Mouse (Mus musculus) erythroblast, adult 5-6 weeks (primary cell): ENCODE measurements around the gene Vps54. TPM values are rescaled to one million over a fixed set of nuclear protein-coding genes. Genes with fewer than 3 reads are reported as not detected.
A peak's percentile ranks its signal among the peaks of the same experiment; 100 is the strongest.
"Not testable (repeated sequence)": the region's sequence is repeated elsewhere in the genome, so short reads cannot be mapped to it uniquely, and the experiment has no call there.

Source experiments
- ATAC-seq: replicated peaks from 2 replicates; pipeline ENCODE4 v1.8.0; 2016; ENCODE audit warnings: moderate number of reproducible peaks, mild to moderate bottlenecking, moderate TSS enrichment, inconsistent platforms; ENCODE audit not compliant: poor library complexity, low FRiP score, severe bottlenecking
- total RNA-seq, 2 experiments: library from RNA; stranded (forward) in 1 of 2; stranded (reverse) in 1 of 2; fragments of 150-400 nt in 1 of 2; fragments of 200-764, 138-1000 nt in 1 of 2; gene quantifications; 2 replicates each; pipeline versions ENCODE4 v1.2.3 to v1.2.4; 2015 to 2017; ENCODE audit warnings: low replicate concordance in 2 of 2

Vps54 gene
- total RNA-seq, 2 experiments from 2014 or later: 19.5 to 22.7 TPM

- peak; percentile 60 for ATAC-seq
Observed at GRCm38 (mm10) chr11:21238279-21239020, 631 bp upstream of the Vps54 start.

DNA sequence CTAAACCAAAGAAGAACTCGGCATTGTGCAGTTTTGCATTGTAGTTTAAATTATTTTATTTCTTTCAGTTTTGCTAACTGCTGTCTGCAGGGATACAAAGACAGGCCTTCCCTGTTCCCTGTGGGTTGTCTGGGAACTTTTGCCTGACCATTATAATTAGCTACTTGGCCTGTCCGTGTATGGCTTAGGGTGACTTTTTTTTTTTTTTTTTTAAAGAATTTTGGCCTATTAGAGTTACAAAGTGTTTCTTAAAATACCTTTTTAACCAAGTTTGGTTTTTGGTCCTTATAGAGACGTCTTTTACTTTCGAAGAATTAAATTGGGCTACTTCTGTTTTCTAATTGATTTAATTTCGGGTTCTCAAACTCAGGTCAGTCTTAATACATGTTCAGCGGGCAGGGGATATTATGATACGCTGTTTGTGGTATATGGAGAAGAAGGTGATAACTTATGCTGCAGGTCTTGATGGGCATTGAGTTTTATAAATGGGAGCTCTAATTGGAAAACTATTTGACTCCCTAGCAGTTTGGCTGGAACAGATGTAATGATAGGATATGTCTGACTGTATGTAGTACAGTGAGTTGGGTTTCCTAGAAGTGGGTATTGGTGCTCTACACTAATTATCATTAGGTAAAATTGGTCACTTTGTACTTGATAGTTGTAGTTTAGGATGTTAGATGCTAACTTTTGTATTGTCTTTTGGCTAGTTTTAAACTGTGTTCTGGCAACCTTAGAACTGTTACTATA, 855 bp downstream of the Vps54 start:
- ATAC-seq: peak; percentile 55

- no peak for ATAC-seq
Observed at GRCm38 (mm10) chr11:21241351-21241750, 2.3 kb downstream of the Vps54 start.

- no peak; the same call in 1 of the 2 replicates for ATAC-seq
Observed at GRCm38 (mm10) chr11:21247203-21247865, 8.3 kb downstream of the Vps54 start.

DNA sequence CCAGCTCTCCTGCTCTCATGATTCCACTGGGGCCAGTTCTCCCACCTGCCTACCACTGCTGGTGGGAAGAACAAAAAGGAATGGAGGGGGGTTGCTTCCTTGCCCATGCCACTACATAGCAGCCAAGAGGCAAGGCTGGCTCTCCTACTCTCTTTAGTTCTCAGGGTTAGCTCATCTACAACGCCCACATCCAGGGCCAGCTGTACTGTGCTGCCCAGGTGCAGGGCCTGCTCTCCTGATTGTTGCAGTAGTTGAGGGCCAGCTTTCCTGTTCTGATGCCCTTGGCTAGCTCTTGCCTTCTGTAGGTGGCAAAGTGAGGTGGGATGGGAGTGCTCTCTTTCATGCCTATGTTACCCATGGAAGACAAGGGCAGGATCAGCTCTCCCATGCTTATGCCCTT, 8.9 kb downstream of the Vps54 start:
- no peak for ATAC-seq

GRCm38 (mm10) chr11:21250366-21250765, 11.3 kb downstream of the Vps54 start:
- no peak for ATAC-seq

GRCm38 (mm10) chr11:21258611-21259010, 19.5 kb downstream of the Vps54 start:
- ATAC-seq: not testable (repeated sequence)

- no peak for ATAC-seq
Observed at GRCm38 (mm10) chr11:21265423-21265822, 26.3 kb downstream of the Vps54 start.

GRCm38 (mm10) chr11:21276151-21276550, 37.1 kb downstream of the Vps54 start:
- no peak for ATAC-seq

- no peak for ATAC-seq
Observed at GRCm38 (mm10) chr11:21286391-21286790, 47.3 kb downstream of the Vps54 start.

GRCm38 (mm10) chr11:21288153-21288552, 49.1 kb downstream of the Vps54 start:
- ATAC-seq: not testable (repeated sequence)

DNA sequence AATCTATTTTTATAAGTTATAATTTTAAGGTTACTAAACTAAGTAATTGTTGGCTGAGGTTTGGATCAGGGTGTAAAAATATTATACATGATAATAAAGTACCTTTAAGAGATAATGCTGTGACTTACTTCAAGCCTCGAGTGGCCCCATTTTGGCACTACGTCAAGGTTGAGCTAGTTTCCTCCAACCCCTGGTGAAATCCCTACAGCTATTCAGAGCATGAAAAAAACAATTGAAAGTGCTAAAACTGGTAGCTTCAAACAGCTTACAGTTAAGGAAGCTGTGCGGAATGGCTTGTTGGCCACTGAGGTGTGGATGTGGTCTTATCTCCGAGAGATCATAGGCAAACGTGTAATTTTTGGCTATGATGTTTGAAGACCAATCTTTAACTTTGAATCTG, 56.4 kb downstream of the Vps54 start:
- no peak for ATAC-seq

DNA sequence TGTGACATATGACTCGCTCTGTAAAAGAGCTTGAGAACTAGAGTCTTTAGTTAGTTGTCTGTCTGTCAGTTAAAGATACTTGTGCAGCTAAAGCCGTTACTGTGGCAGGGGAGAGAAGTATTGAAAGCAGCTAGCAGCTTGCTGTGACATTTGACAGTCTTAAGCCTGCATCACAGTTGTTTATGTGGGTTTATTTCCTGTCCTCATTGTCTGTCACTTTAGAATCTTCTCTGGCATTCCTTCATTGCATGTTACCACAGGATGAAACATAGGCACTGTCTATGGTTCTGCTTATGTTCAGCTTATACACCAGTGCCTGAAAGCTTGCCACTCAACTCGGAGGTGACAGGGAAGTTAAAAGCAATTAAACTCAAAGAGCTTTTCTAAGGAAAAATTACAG, 64.5 kb downstream of the Vps54 start:
- ATAC-seq: no peak

DNA sequence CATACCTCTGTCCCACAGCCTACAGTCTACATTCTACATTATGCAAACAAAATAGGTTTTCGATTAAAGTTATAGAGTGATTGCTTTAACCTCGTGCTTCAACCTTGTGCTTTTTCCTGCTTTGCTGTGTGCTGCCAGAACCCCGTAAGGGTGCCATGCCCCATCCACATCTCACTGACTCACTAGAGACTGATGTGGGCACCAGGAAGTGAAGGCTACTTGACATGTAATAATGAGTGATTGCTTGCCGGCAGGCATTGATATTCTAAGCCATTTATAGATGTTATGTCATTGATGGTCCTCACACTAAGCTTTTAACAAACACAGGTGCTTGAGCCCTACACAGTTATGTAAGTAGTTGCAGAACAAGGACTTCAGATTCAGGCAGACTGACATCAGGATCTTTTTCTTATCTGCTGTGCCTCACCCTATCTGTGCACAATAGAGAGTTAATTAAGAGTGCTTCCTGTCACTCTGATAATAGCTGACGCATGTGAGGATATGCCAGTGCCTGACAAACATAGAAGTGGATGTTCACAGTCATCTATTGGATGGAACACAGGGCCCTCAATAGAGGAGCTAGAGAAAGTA, 68.1 kb downstream of the Vps54 start:
- ATAC-seq: no peak

DNA sequence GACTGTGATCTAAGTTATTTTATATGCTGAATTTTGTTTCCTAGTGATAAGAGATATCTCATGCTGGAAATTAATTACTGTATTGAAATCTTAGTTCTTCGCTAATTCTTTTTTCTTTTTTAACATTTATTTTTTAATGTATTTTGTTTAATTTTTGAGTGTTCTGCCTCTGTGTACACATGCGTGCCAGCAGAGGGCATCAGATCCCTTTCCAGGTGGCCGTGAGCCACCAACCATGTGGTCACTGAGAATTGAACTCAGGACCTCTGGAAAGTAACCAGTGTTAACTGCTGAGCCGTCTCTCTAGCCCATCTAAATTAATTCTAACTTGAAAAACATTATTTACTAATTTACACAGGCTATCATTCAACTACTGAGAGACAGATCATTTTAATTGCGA, 69.0 kb downstream of the Vps54 start:
- no peak for ATAC-seq

DNA sequence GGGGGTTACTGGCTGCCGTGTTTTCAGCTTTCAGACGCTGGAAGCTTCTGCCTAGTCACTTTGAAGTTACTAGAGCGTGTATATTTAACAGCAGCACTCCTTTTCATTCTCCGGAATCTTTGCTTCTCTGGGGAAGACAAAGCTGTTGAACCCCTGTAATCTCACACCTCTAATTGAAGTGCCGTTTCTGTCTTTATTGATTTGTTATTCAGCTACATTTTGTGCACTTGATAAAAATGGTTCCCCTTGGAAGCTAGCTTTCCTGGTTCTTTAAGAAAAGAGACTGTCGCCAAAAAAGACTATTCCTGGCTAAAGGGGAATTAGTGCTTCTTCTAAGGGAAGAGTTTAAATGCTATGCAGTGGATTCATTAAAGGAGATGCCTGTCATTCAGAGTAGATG, 70.4 kb downstream of the Vps54 start:
- no peak for ATAC-seq

DNA sequence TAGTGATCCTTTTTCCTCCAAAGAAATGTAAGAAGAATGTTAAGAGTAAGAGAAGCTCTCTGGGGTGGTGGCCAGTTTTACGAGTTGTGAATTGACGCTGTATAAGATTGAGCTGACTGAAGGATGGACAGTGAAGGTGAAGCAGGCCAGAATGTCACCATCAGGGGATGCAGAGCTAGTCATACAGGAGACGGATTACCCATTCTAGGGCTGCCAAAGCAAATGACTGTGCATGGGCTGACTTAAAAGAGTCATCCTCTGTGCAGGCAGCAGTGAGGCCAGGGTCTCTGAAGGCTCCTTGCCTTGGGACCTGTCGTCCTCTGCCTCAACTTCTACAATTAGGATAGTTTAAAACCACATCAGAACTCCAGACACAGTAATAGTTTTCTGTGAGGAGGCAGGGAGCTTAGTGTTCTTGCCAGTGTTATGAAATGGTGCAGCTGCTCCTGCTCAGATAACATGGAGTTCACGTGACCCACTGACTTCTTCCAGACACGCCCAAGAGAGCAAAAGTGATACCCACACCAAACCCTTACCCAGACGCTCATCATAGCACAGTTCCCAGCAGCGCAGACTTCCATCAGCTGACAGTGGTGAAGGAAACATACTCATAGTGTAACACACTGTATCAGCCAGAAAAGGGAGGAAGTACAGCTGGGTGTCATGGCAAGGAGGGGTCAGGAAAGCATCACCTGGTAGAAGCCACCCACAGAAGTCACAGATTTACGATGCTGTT, 75.0 kb downstream of the Vps54 start:
- ATAC-seq: peak; percentile 99

DNA sequence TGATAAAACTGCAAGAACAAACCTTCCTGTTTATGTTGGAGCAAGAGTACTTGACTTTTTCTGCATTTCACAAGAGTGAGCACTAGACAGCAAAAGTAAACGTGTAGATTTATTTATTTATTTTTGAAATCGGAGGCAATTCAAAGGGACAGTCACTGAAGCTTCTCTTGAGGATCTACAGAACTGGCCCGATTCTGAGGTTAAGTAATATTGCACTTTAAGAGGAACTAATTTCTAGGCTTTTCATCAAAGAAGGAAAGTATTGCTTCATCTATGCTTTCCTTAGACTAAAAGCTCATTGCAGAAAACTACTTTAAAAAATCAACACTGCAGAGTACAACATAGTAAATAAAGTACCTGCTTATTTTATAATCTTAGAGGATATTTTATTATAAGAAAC, 82.5 kb downstream of the Vps54 start:
- no peak for ATAC-seq

GRCm38 (mm10) chr11:21322349-21322748, 83.3 kb downstream of the Vps54 start:
- peak; percentile 57; the same call in 1 of the 2 replicates for ATAC-seq

- no peak for ATAC-seq
Observed at GRCm38 (mm10) chr11:21325781-21326180, 86.7 kb downstream of the Vps54 start.
